Mouse (Mus musculus) spleen, postnatal 14 days (tissue): ENCODE results near the gene Tsc22d1.

Experiments
- DNase-seq, 2 experiments: peaks; one replicate each; pipeline ENCODE4 v3.0.0; 2021 to 2022; ENCODE audit warnings: low spot score in 2 of 2

Gene Tsc22d1

DNA sequence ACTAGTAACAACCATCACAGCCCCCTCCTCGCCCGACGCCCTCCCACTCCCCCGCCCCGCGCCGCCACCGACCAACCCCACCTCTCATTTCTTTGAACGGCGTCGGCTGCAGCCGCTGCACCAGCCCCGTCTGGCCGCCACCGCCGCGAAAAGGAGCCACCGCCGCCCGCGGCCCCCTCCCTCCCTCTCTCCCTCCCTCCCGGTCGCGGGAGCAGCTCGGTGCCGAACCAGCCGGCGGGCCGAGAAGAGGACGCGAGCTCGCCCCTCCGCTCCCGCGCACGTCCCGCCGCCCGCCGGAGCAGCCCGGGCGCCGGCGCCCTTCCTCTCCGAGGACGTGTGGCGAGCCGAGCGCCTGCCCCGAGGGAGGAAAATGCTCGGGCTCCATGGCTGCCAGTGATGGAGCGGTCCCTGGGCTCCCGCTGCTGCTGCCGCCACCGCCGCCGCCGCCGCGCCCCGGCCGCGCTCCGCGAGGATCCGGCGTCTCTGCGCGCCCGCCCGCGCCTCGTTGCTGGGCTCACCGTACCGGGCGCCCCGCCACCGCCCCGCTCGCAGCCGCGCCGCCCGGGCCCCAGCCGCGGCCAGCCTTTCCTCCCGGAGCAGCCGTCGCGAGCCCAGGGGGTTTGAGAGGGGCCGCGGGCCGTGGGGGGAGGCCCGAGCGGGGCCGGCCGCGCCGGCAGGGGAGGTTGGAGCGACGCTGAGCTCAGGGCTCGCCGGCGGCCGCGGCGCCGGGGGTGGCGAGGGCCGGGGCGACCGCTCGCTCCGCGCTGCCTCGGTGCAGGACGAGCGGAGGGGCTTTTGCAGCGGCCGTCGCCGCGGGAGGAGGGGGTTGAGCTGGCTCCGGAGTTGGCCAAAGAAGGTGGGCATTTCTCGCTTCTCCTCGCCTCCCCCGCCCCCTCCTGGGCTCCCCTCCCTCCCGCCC is at the start of gene Tsc22d1:
Tsc22d1 (plus strand) TSS at position 100 of the 919 bp plus-strand sequence.
- peak in 1 of 2 experiments; percentile 9 for DNase-seq

DNA sequence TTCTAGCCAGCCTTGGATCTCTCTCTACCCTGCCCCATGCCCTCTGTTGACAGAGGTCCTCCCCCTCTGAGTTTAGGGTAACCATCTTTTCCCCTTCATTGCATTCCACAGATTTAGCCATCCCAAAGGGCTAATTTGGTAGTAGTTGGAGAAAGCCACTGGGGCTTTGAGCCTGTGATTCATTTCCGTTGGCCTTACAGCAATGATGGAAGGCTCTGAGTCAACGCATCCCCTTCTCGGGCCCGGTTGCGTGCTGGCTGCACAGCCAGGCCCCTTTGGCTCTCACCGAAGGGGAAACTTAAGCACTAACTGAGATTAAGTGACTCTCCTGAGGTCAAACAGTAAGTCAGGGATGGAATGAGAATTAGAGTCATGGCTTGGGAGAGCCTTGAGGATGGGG is 41.1 kb upstream of the Tsc22d1 start:
- DNase-seq, result no peak

DNA sequence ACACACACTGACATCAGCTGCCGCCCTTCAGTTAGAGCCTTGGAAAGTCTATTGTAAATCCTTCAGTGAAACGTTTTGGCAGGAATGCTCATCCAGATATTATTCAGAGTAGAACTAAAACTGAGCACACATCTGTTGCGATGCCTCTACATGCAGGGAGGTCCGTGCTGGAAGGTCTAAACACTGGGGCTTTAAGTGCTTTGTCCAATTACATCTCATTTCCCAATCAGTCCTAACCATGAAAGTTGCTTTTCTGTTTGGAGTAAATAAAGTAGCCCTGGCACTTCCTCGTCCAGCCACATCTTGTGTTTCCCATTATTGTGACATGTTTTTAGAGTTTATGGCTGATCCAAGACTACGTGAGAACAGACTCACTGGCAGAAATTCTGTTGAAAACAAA is 40.2 kb upstream of the Tsc22d1 start:
- DNase-seq, result no peak

DNA sequence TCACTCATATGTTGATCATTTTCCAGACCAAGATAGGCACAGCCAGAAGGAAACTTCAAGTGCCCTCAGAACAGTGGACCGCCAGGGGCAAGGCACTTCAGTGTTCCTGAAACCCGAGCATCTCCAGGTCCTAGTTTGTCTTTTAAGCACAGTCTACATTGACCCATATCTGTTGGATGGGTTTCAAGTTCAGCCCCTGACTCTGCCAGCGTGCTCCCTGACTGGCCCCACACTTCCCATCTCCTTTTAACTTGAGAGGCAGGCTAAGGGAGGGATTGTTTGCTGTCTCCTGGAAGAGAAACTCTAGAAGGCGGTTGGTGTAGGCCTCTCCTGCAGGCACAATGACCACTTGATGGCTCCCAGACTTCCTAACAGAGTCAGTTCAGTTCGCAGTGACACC is 38.2 kb upstream of the Tsc22d1 start:
- no peak for DNase-seq

DNA sequence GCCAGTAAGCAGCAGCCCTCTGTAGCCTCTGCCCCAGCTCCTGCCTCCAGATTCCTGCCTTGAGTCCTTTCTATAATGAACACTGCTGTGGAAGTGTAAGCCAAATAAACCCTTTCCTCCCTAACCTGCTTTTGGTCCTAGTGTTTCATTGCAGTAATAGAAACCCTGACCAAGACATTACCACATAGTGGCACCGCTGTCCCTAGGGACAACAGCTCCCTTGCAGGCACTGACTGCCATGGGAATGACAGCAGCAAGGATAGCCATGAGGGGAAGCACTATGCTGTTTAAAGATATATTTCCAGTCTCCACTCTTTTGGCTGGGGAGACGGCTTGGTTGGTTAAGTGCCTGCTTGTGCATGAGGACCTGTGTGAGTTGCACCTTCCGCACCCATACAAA is 35.4 kb upstream of the Tsc22d1 start:
- DNase-seq, result no peak

DNA sequence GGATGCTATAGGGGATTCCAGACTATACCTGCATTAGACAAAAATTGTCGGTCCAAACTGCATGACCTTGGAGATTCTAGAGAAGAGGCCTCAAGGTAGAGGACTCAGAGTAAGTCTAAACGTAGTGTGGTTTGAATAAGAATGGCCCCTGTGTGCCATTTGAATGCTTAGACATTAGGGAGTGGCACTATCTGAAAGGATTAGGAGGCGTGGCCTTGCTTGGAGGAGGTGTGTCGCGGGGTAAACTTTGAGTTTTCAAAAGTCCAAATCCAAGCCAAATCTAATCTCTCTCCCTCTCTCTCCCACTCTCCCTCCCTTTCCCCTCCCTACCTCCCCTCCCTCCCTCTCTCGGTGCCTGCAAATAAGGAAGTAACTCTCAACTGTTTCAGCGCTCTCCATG is 26.7 kb upstream of the Tsc22d1 start:
- no peak for DNase-seq

DNA sequence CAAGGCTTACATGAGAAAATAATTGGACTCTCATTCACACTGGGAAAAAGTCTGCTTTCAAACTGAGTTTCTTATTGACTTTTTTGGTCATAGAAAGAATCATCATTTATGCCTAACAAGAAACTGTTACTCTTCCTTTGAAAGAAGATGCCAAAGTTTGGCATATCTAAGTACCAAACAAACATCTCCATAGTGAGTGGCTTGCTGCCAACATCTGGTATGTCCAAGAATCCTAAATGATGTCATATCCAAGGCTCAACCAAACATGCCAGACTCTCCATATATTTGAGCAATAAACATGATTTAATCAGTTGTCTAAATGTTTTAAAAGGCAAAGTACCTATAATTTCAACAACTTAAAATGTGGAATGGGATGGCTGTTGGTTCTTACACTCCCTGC is 16.5 kb upstream of the Tsc22d1 start:
- DNase-seq, result no peak

DNA sequence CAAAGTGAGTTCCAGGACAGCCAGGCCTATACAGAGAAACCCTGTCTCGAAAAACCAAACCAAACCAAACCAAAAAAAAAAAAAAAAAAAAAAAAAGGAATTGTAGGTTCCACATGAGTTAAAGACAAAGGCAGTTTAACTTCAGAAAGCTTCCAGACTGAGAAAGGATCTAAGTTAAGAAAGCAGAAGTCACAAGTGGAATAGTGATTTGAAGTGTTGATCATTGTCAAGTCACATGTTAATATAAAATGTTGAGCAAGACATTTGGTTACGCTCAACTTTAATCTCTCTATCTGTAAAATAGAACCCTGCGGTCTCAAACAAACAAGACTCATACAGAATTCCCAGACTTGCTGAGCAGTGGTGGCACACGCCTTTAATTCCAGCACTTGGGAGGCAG is 12.2 kb upstream of the Tsc22d1 start:
- no peak for DNase-seq

- DNase-seq, result no peak
These were observed 5.7 kb upstream of the Tsc22d1 start for GRCm38 (mm10) chr14:76409111-76409510.

GRCm38 (mm10) chr14:76413773-76414121 is 1.0 kb upstream of the Tsc22d1 start:
- no peak for DNase-seq

- peak; percentile 66 to 69 for DNase-seq
These were observed 469 bp upstream of the Tsc22d1 start for GRCm38 (mm10) chr14:76414122-76414861.

DNA sequence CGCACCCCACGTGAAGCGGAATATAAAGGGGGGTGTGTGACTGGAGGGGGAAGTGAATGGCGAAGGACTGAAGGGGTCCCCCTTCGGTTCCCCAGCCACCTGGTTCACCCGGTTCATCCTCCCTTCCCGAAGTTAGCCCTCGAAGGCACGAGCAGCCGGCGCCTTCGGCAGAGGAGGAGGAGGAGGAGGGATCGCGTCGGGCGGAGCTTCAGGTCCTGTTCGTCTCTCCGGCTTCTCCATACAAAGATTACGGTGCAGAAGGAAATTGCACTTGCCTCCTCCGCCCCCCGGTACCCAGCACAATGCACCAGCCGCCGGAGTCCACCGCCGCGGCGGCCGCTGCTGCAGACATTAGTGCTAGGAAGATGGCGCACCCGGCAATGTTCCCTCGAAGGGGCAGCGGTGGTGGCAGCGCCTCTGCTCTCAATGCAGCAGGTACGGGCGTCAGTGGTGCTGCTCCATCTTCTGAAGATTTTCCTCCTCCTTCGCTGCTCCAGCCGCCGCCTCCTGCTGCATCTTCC is 1.1 kb downstream of the Tsc22d1 start:
- no peak for DNase-seq

DNA sequence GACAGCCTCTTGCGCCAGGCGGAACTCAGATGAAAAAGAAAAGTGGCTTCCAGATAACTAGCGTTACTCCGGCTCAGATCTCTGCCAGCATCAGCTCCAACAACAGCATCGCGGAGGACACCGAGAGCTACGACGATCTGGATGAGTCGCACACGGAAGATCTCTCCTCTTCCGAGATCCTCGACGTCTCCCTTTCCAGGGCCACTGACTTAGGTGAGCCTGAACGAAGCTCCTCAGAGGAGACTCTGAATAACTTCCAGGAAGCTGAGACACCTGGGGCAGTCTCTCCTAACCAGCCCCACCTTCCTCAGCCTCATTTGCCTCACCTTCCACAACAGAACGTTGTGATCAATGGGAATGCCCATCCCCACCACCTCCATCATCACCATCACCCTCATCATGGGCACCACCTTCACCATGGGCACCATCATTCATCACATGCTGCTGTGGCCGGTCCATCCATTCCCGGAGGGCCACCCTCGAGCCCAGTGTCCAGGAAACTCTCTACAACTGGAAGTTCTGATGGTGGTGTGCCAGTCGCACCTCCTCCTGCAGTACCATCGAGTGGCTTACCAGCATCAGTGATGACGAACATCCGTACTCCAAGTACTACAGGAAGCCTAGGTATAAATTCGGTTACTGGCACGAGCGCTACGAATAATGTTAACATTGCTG is 1.7 kb downstream of the Tsc22d1 start:
- DNase-seq, result no peak

DNA sequence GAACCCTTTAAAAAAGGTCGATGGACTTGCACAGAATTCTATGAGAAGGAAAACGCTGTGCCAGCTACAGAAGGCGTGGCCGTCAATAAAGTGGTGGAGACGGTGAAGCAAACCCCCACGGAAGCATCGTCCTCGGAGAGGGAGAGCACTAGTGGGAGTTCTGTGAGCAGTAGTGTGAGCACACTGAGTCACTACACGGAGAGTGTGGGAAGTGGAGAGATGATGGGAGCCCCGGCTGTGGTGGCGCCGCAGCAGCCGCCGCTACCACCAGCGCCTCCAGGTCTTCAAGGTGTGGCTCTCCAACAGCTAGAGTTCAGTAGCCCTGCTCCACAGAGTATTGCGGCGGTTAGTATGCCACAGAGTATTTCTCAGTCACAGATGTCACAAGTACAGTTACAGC is 2.6 kb downstream of the Tsc22d1 start:
- no peak for DNase-seq

GRCm38 (mm10) chr14:76420726-76421125 is 6.0 kb downstream of the Tsc22d1 start:
- no peak for DNase-seq

DNA sequence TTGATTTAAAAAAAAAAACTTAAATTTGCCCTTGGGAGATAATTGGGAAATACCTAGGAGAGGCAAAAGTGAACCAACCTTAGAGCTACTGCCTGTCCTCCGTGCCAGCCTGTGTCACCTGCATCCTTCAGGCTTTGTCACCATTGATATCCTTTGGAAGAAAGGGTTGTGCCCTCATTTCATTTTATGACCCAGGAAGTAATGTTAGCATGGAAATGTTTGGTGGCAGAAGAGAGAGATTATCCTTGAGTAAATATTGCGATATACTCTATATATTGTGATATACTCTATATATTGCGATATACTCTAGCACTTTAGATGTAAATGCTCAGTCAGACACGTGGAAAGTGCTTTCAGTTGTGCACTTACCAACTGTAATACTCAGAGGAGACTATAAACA is 6.4 kb downstream of the Tsc22d1 start:
- DNase-seq, result no peak

GRCm38 (mm10) chr14:76425422-76425821 is 10.7 kb downstream of the Tsc22d1 start:
- no peak for DNase-seq

- no peak for DNase-seq
These were observed 11.3 kb downstream of the Tsc22d1 start for GRCm38 (mm10) chr14:76425986-76426530.

GRCm38 (mm10) chr14:76428855-76429254 is 14.1 kb downstream of the Tsc22d1 start:
- DNase-seq, result no peak

- no peak for DNase-seq
These were observed 17.2 kb downstream of the Tsc22d1 start for GRCm38 (mm10) chr14:76431918-76432317.

GRCm38 (mm10) chr14:76432369-76432768 is 17.6 kb downstream of the Tsc22d1 start:
- no peak for DNase-seq

- no peak for DNase-seq
These were observed 18.1 kb downstream of the Tsc22d1 start for GRCm38 (mm10) chr14:76432816-76433215.
